Mouse (Mus musculus) forebrain, embryonic 11.5 days (tissue): ENCODE measurements around the gene Ubqln3. TPM values are rescaled to one million over a fixed set of nuclear protein-coding genes. Genes with fewer than 3 reads are reported as not detected.

ENCODE experiments used
- ATAC-seq: fragments of 200-750 bp; cut with Nextera tagmentation; replicated peaks from 2 replicates; pipeline ENCODE4 v1.8.0; 2017; ENCODE audit warnings: moderate TSS enrichment; ENCODE audit not compliant: low FRiP score
- DNase-seq: peaks from one replicate; pipeline ENCODE4 v3.0.0-alpha.2; 2017; ENCODE audit warnings: low spot score
- H3K27ac ChIP-seq: fragments of 300-500 bp; sonication (generic); 2 replicates; pipeline ENCODE4 v1.5.1; 2014; ENCODE audit warnings: low read depth, low read length
- H3K27me3 ChIP-seq: fragments of 300-500 bp; sonication (generic); 2 replicates; pipeline ENCODE4 v1.6.1; 2014; ENCODE audit warnings: mild to moderate bottlenecking, low read length, mixed read lengths; ENCODE audit not compliant: control insufficient read depth, insufficient read depth
- H3K36me3 ChIP-seq: fragments of 300-500 bp; sonication (generic); 2 replicates; pipeline ENCODE4 v1.6.1; 2014; ENCODE audit warnings: mild to moderate bottlenecking, low read length, moderate library complexity, mixed read lengths; ENCODE audit not compliant: control insufficient read depth, insufficient read depth
- H3K4me1 ChIP-seq: fragments of 300-500 bp; sonication (generic); replicated peaks from 2 replicates; pipeline ENCODE4 v1.6.1; 2014; ENCODE audit warnings: low read length, mixed read lengths; ENCODE audit not compliant: control insufficient read depth, insufficient read depth
- H3K4me2 ChIP-seq: fragments of 300-500 bp; sonication (generic); 2 replicates; pipeline ENCODE4 v1.6.1; 2014; ENCODE audit warnings: low read depth, mild to moderate bottlenecking, low read length, moderate library complexity, mixed read lengths; ENCODE audit not compliant: severe bottlenecking
- H3K4me3 ChIP-seq: fragments of 300-500 bp; sonication (generic); 2 replicates; pipeline ENCODE4 v1.5.1; 2014; ENCODE audit warnings: low read depth, low read length
- H3K9ac ChIP-seq: fragments of 300-500 bp; sonication (generic); 2 replicates; pipeline ENCODE4 v1.6.1; 2014; ENCODE audit warnings: low read length
- H3K9me3 ChIP-seq: fragments of 300-500 bp; sonication (generic); 2 replicates; pipeline ENCODE4 v1.6.1; 2016; ENCODE audit warnings: low read length, mixed read lengths; ENCODE audit not compliant: control insufficient read depth
- WGBS: fragments of 180-500 bp; shearing (Covaris S2); extraction: QIAGEN DNeasy Blood & Tissue Kit; methylation state at CpG from one replicate; pipeline ENCODE4 v1.1.7; 2014; 5-methylcytosine and 5-hydroxymethylcytosine counted together
- polyA plus RNA-seq: library from polyadenylated mRNA; unstranded; fragments of >200 nt; fragmentation: Nextera tagmentation; extraction: Ambion mirVana; gene quantifications from 2 replicates; pipeline ENCODE4 v1.2.1, GENCODE M21; 2014

Ubqln3 gene
- polyA plus RNA-seq: not detected in 2 replicates

DNA sequence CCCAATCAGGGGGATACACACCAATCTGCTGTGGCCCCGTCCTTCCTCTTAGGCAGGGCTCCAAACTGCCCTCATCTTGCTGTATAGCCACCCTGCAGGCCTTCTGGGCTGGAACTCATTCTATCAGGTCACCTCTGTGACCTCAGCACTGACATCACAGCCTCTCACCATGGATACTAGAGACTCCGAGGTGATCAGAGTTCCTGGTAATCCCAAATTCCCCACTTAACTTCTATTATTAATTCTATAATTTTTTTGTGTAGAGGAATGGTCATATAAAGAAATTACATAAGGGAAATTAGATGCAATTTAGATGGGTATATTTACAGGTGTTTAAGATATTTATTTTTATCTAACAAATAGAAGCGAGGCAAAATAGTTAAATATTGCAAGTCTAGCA is at the start of gene Ubqln3:
Ubqln3 (minus strand) TSS at position 101 of the 400 bp plus-strand sequence.
- ATAC-seq: no peak
- WGBS: 74% methylated on average over 3 of the region's 3 CpGs

DNA sequence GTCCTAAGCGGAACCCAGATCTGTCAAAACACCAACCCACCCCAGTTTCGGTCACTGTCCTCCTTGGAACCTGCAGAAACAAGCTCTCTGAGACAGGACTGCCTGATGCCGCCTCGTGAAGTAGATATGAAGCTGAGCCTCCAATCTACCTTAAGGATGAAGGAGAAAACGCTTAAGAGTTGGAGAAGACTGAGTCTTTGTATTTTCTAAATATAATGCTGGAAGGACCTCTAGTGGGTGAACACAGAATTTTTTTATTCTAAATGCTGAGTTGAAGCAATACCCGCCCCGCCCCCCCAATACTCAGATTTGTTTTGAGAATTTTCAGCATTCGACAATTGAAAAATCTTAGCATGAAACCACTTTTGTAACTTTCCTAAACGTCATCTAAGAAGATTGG is 48.2 kb upstream of the Ubqln3 start:
- ATAC-seq (no peak), DNase-seq (no peak)
- Histone ChIP-seq H3K4me3 (no peak overlapping the region), H3K4me1 (no peaks in the 10 kb centered on the region), H3K27me3 (no peaks in the 10 kb centered on the region), H3K36me3 (no peaks in the 10 kb centered on the region), H3K4me2 (no peak overlapping the region), H3K9me3 (no peaks in the 10 kb centered on the region), H3K27ac (no peak overlapping the region), H3K9ac (no peak overlapping the region)
- WGBS: 64% methylated on average over 9 of the region's 9 CpGs

More for the DNA sequence above, at the start of gene Ubqln3:
- Histone ChIP-seq H3K4me2 (no peak within 1 kb of the TSS), H3K4me3 (no peak within 1 kb of the TSS), H3K36me3 (no peaks in the 10 kb centered on the region), H3K27me3 (no peaks in the 10 kb centered on the region), H3K9me3 (no peaks in the 10 kb centered on the region), H3K4me1 (no peaks in the 10 kb centered on the region), H3K27ac (no peak within 1 kb of the TSS), H3K9ac (no peak within 1 kb of the TSS)
- DNase-seq: no peak

DNA sequence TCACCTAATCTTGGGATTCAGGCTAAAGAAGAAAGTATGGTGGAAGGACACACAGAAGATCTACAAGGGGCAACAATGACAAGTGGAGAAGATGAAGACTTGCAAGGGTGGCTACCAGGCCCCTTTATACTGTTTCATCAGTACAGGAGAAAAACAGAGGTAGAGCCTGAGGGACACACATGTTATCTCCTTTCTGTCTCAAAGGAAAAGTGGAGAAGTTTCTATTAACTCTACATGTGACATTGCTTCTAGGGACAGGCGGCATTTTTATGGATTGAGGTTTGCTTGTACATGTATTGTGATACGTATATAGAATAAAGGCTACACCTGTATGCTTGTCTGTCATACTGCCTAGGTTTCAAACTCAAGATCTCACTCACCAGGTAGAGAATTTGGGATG is 40.2 kb upstream of the Ubqln3 start, which contains the start of gene Olfr648:
Olfr648 (minus strand) TSS at position 101 of the 400 bp plus-strand sequence.
- WGBS: 93% methylated on average over 2 of the region's 2 CpGs
- Histone ChIP-seq H3K36me3 (no peaks in the 10 kb centered on the region), H3K9me3 (no peaks in the 10 kb centered on the region), H3K4me1 (no peaks in the 10 kb centered on the region), H3K4me3 (no peak within 1 kb of the TSS), H3K4me2 (no peak within 1 kb of the TSS), H3K27me3 (no peaks in the 10 kb centered on the region), H3K9ac (no peak within 1 kb of the TSS), H3K27ac (no peak within 1 kb of the TSS)
- ATAC-seq (no peak), DNase-seq (no peak)

DNA sequence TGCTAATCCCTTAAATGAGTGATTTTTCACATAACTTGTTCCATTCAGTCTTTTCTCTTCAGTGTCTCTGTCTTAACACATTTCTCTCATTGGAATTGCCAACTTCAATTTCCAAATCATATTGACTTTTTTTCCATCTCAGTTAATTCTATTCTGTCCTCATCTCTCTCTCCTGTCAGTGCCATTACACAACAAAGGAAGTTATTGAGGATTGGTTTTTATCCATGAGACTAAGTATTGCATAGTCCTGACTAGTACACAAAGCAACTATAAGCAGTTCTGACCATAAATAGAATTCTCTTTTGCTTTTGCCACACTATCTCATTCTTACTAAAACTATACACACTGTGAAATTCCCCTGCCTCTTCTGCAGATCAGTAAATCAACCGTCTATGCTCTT is 36.0 kb upstream of the Ubqln3 start:
- ATAC-seq: no peak
- Histone ChIP-seq H3K9me3 (no peaks in the 10 kb centered on the region), H3K9ac (no peak overlapping the region), H3K4me1 (no peaks in the 10 kb centered on the region), H3K27me3 (no peaks in the 10 kb centered on the region), H3K36me3 (no peaks in the 10 kb centered on the region), H3K27ac (no peak overlapping the region), H3K4me3 (no peak overlapping the region), H3K4me2 (no peak overlapping the region)
- 94% methylated on average over 1 of the region's 1 CpGs for WGBS
- DNase-seq: no peak

DNA sequence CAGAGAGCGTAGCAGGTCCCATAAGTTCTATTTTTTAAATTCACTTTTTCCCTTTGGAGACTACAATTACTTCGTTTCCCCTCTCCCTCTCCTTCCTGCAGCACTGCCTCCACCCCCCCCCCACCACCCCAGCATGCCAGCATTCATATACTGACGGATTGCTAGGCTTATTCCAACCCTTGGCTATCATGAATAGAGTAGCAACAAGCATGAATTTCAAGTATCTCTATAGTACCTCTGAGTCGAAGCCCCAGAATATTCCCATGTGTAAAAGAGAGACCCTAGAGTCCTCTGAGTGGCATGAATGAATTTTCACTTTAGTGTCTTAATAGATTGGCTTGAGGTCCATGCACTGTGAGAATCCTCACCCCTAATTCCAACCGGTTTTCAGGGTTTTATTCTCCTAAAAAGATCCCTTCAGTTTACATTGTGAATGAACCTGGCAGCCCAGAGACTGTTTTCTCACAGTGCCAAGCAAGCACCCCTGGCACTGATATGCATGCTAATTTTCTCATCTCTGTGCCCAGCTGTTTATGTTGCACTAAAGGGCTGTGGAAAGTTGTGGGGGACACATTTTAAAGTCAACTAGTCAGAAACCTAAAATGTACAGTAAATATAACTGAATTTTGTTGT is 35.5 kb upstream of the Ubqln3 start:
- Histone ChIP-seq H3K27me3 (no peaks in the 10 kb centered on the region), H3K36me3 (no peaks in the 10 kb centered on the region), H3K27ac (no peak overlapping the region), H3K9ac (no peak overlapping the region), H3K4me2 (no peak overlapping the region), H3K4me1 (no peaks in the 10 kb centered on the region), H3K4me3 (no peak overlapping the region), H3K9me3 (no peaks in the 10 kb centered on the region)
- ATAC-seq: no peak
- DNase-seq: no peak
- WGBS: 75% methylated on average over 5 of the region's 5 CpGs

DNA sequence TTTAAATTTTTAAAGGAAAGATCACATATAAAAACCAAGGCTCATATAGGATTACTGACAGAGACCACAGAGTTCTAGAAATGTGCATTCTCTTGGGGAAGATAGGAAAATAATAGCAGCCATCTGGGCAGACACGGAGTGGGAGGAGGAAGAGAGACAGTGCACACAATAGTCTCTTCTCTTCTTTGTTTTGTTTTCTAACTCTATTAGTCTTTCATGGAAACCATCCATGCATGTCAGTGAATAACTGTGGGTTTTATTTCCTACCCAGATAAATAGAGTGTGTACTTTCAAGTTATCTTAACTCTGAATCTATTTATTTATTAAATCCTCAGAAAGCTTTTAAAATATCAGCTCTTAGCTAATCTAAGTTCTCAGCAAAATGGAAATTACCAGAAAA is 32.0 kb upstream of the Ubqln3 start:
- no peak overlapping the region for H3K27ac ChIP-seq
- ATAC-seq: no peak
- H3K9ac ChIP-seq: no peak overlapping the region
- no peaks in the 10 kb centered on the region for H3K36me3 ChIP-seq
- 30% methylated on average over 1 of the region's 1 CpGs for WGBS
- H3K9me3 ChIP-seq: no peaks in the 10 kb centered on the region
- DNase-seq: no peak
- no peaks in the 10 kb centered on the region for H3K27me3 ChIP-seq
- no peak overlapping the region for H3K4me3 ChIP-seq
- no peaks in the 10 kb centered on the region for H3K4me1 ChIP-seq
- no peak overlapping the region for H3K4me2 ChIP-seq

DNA sequence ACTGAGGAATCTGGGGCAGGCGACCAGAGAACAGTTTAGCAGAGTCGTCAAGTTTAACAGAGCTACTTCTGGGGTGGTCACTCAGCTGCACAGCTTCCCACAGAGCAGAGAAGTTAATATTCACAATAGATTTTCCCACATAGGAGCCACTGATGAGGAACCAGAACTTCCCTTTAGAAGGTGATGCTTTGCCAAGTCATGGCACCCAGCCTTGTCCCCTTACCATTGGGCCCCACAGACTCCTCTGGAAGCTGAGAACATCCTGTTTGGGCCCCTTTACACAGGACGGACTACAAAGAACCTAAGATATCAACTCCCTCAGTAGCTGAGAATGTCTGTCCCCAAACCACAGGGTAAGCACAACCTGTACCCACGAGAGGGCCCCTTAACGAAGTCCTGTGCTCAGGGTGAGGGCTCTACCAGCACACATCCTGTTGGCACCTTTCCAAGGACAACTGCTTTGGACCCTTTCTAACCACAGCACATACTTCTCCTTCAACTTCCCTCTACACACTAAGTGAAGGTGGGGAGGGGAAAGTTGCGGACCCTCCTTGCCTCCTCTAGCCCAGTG is 26.6 kb upstream of the Ubqln3 start:
- DNase-seq (no peak), ATAC-seq (no peak)
- Histone ChIP-seq H3K9me3 (no peaks in the 10 kb centered on the region), H3K27ac (no peak overlapping the region), H3K36me3 (no peaks in the 10 kb centered on the region), H3K4me1 (no peaks in the 10 kb centered on the region), H3K4me3 (no peak overlapping the region), H3K4me2 (no peak overlapping the region), H3K27me3 (no peaks in the 10 kb centered on the region), H3K9ac (no peak overlapping the region)
- WGBS: 71% methylated on average over 6 of the region's 6 CpGs

DNA sequence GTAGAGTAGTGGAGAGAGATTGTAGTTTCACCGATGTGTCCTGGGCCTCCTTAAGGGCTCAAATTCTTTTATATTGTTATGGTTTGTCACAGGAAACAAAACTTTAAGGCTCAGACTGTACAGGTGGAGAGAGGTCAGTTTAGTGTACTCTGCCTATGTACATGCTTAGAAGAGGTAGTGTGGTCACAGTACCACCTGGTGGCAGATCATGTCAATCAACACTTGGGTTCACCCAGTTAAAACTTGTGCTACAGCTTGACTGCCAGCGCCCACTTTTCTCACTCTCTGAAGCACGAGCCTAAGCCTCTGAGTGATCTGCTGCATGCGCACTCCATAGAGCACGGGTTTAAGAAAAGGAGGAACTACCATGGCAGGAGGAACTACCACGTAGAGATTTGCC is 24.0 kb upstream of the Ubqln3 start:
- Histone ChIP-seq H3K4me1 (no peaks in the 10 kb centered on the region), H3K9me3 (no peaks in the 10 kb centered on the region), H3K36me3 (no peaks in the 10 kb centered on the region), H3K27me3 (no peaks in the 10 kb centered on the region), H3K27ac (no peak overlapping the region), H3K9ac (no peak overlapping the region), H3K4me3 (no peak overlapping the region), H3K4me2 (no peak overlapping the region)
- ATAC-seq: no peak
- WGBS: 84% methylated on average over 6 of the region's 6 CpGs
- no peak for DNase-seq

DNA sequence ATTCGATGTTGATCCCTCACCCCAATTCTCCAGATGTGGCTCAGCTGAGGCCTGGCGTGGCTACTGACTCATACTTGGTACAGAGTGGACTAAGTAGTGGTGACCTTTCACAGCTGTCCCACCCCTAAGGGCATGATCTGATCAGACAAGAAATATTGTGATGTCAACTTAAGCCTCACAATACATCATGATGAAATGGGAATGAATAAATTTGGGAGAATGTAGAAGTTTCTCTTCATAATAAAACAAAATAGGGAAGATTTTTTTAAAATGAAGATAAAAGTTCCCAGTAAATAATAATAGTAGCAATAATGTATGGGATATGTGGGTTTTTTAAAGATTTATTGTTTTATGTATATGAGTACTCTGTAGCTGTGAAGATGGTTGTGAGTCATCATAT is 7.4 kb upstream of the Ubqln3 start, which contains the start of gene Ubqlnl:
Ubqlnl (minus strand) TSS at position 101 of the 400 bp plus-strand sequence.
- Histone ChIP-seq H3K36me3 (no peaks in the 10 kb centered on the region), H3K9ac (no peak within 1 kb of the TSS), H3K27me3 (no peaks in the 10 kb centered on the region), H3K4me3 (no peak within 1 kb of the TSS), H3K4me2 (no peak within 1 kb of the TSS), H3K4me1 (no peaks in the 10 kb centered on the region), H3K27ac (no peak within 1 kb of the TSS), H3K9me3 (no peaks in the 10 kb centered on the region)
- no peak for ATAC-seq
- WGBS: 84% methylated on average over 2 of the region's 2 CpGs
- no peak for DNase-seq
